Mouse (Mus musculus) midbrain, embryonic 16.5 days (tissue): ENCODE measurements around the gene Magi2. TPM values are rescaled to one million over a fixed set of nuclear protein-coding genes. Genes with fewer than 3 reads are reported as not detected.
A peak's percentile ranks its signal among the peaks of the same experiment; 100 is the strongest.

Experiments used
- ATAC-seq: fragments of 200-750 bp; cut with Nextera tagmentation; 2 replicates; pipeline ENCODE4 v1.8.0; 2017; ENCODE audit warnings: moderate TSS enrichment
- H3K27ac ChIP-seq: fragments of 300-500 bp; sonication (generic); 2 replicates; pipeline ENCODE4 v1.5.1; 2014; ENCODE audit warnings: mild to moderate bottlenecking, low read length, mixed read lengths
- H3K27me3 ChIP-seq: fragments of 300-500 bp; sonication (generic); 2 replicates; pipeline ENCODE4 v1.6.1; 2014; ENCODE audit warnings: low read depth, low read length, mixed read lengths; ENCODE audit not compliant: control insufficient read depth, insufficient read depth
- H3K36me3 ChIP-seq: fragments of 300-500 bp; sonication (generic); 2 replicates; pipeline ENCODE4 v1.6.1; 2014; ENCODE audit warnings: mild to moderate bottlenecking, low read length, moderate library complexity, mixed read lengths; ENCODE audit not compliant: control insufficient read depth, insufficient read depth
- H3K4me1 ChIP-seq: fragments of 300-500 bp; sonication (generic); 2 replicates; pipeline ENCODE4 v1.6.1; 2014; ENCODE audit warnings: mild to moderate bottlenecking, low read length, mixed read lengths; ENCODE audit not compliant: control insufficient read depth, insufficient read depth
- H3K4me2 ChIP-seq: fragments of 300-500 bp; sonication (generic); 2 replicates; pipeline ENCODE4 v1.6.1; 2014; ENCODE audit warnings: mild to moderate bottlenecking, low read length, mixed read lengths
- H3K4me3 ChIP-seq: fragments of 300-500 bp; sonication (generic); 2 replicates; pipeline ENCODE4 v1.5.1; 2014; ENCODE audit warnings: low read depth, mild to moderate bottlenecking, low read length, moderate library complexity, mixed read lengths
- H3K9ac ChIP-seq: fragments of 300-500 bp; sonication (generic); 2 replicates; pipeline ENCODE4 v1.6.1; 2014; ENCODE audit warnings: low read depth, low read length, mixed read lengths
- H3K9me3 ChIP-seq: fragments of 300-500 bp; sonication (generic); replicated peaks from 2 replicates; pipeline ENCODE4 v1.6.1; 2014; ENCODE audit warnings: mild to moderate bottlenecking, low read length, mixed read lengths; ENCODE audit not compliant: control insufficient read depth, poor library complexity, severe bottlenecking
- WGBS: fragments of 180-500 bp; shearing (Covaris S2); extraction: QIAGEN DNeasy Blood & Tissue Kit; methylation state at CpG from one replicate; pipeline ENCODE4 v1.1.7; 2014; 5-methylcytosine and 5-hydroxymethylcytosine counted together
- polyA plus RNA-seq: library from polyadenylated mRNA; unstranded; fragments of >200 nt; fragmentation: Nextera tagmentation; extraction: Ambion mirVana; gene quantifications from 2 replicates; pipeline ENCODE4 v1.2.1, GENCODE M21; 2015

Magi2 gene
- polyA plus RNA-seq, 1 experiment from 2014 or later = 33.0 TPM

DNA sequence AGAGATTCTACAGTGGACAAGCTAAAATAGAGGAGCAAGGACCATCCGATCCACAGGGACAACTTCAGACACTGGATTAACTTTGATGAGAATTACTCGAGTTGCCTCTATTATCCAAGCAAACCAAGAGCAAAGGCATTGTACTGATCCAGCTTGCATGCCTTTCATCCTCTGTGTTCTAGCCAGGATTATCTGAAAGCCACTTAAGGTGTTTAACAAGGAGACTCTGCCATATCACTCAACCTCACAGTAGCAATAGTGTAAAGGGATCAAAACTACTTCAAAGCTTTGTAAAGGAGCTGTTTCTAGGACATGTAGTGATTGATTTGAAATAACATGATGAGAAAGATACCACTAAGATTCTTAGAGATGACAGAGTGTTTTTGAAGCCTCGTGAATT is 819.8 kb downstream of the Magi2 start:
- 0 out of 2 replicates have a peak, but pooled peaks have one; percentile 67 for ATAC-seq
- no peaks in the 10 kb centered on the region for H3K27me3 ChIP-seq
- peaks cover 6% of the 10 kb centered on the region; the same call in 1 of the 2 replicates for H3K4me1 ChIP-seq
- no peak overlapping the region for H3K4me2 ChIP-seq
- WGBS = 18% methylated on average over 3 of the region's 3 CpGs
- H3K4me3 ChIP-seq = no peak overlapping the region
- H3K36me3 ChIP-seq = no peaks in the 10 kb centered on the region
- no peak overlapping the region for H3K9ac ChIP-seq
- H3K27ac ChIP-seq = no peak overlapping the region
- no peaks in the 10 kb centered on the region for H3K9me3 ChIP-seq

DNA sequence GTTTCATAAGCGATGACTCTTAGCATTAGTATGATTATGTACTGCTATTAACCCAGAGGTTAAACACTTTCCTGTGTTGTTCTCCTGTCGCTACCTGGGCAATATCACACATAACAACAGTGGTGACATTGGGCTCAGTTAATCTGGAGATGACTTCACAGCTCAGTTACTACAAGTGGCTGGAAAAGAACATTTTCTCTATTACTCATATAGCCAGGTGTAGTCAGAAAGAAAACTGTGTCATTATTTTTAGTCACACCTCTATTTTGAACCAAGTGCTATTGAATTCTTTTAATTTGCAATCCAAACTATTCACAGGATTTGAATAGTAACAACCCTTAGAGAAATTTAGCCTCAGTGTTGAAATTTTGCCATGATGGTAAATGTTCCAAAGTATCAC is 821.5 kb downstream of the Magi2 start:
- WGBS = 93% methylated on average over 2 of the region's 2 CpGs
- no peak overlapping the region for H3K9ac ChIP-seq
- no peak for ATAC-seq
- H3K9me3 ChIP-seq = no peaks in the 10 kb centered on the region
- H3K4me3 ChIP-seq = no peak overlapping the region
- H3K27ac ChIP-seq = no peak overlapping the region
- H3K36me3 ChIP-seq = no peaks in the 10 kb centered on the region
- no peaks in the 10 kb centered on the region for H3K27me3 ChIP-seq
- H3K4me2 ChIP-seq = no peak overlapping the region
- peaks cover 6% of the 10 kb centered on the region; the same call in 1 of the 2 replicates for H3K4me1 ChIP-seq

DNA sequence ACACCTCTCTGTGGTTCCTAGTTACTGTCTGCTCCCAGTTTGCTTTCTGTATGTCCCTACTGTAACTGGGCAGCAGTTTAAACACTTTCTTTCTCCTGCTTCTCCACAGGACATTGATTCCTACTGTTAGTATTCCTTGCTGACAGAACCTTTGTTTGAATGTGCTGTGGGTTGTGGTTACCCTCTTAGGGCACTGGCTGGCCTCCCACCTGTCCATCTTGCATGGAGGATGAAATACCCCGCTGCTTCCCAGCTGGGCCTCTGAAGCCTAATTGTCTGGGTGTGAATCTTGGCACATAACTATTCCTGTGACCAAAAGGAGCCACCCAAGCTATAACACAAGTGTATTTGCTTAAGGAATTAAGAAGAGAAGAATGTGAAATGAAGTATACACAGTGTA is 823.4 kb downstream of the Magi2 start:
- H3K9me3 ChIP-seq = no peaks in the 10 kb centered on the region
- ATAC-seq = no peak; the same call in 1 of the 2 replicates
- 27% methylated on average over 1 of the region's 1 CpGs for WGBS
- no peaks in the 10 kb centered on the region for H3K36me3 ChIP-seq
- no peak overlapping the region for H3K27ac ChIP-seq
- H3K4me1 ChIP-seq = peaks cover 6% of the 10 kb centered on the region; the same call in 1 of the 2 replicates
- no peak overlapping the region for H3K9ac ChIP-seq
- H3K4me3 ChIP-seq = no peak overlapping the region
- H3K27me3 ChIP-seq = no peaks in the 10 kb centered on the region
- no peak overlapping the region for H3K4me2 ChIP-seq

GRCm38 (mm10) chr5:20055000-20055399 is 828.2 kb downstream of the Magi2 start:
- Histone ChIP-seq H3K4me1 (peaks cover 6% of the 10 kb centered on the region), H3K4me3 (no peak overlapping the region), H3K4me2 (no peak overlapping the region), H3K9me3 (no peaks in the 10 kb centered on the region), H3K36me3 (no peaks in the 10 kb centered on the region), H3K9ac (no peak overlapping the region), H3K27ac (no peak overlapping the region), H3K27me3 (no peaks in the 10 kb centered on the region)
- no peak for ATAC-seq
- 95% methylated on average over 1 of the region's 1 CpGs for WGBS

GRCm38 (mm10) chr5:20056074-20056842 is 829.4 kb downstream of the Magi2 start:
- Histone ChIP-seq H3K27me3 (no peaks in the 10 kb centered on the region), H3K4me3 (no peak overlapping the region), H3K4me1 (peaks cover 3% of the 10 kb centered on the region), H3K4me2 (no peak overlapping the region), H3K9ac (no peak overlapping the region), H3K9me3 (no peaks in the 10 kb centered on the region), H3K27ac (no peak overlapping the region), H3K36me3 (no peaks in the 10 kb centered on the region)
- WGBS = 45% methylated on average over 5 of the region's 5 CpGs
- peak; percentile 21; the same call in 1 of the 2 replicates for ATAC-seq

DNA sequence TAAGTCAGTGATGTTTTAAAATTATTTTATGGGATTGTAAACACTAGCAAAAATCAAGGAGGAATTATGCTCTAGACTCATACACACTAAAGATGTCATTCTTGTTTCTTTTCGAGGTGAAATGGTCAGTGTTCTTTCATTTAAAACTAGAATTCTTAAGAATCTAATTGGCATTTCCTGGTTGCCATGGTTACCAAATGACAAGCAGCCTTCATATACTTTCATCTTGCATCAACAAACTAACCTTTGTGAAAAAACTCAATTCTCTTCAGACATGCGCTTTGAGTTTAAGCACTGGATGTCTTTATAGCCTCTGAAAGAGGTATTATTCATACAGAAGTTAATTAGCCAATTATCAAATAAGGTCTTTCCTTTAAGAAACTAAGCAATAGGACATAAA is 830.0 kb downstream of the Magi2 start:
- H3K9ac ChIP-seq = no peak overlapping the region
- H3K4me2 ChIP-seq = no peak overlapping the region
- H3K27ac ChIP-seq = no peak overlapping the region
- no peaks in the 10 kb centered on the region for H3K27me3 ChIP-seq
- H3K4me3 ChIP-seq = no peak overlapping the region
- no peaks in the 10 kb centered on the region for H3K9me3 ChIP-seq
- no peak for ATAC-seq
- H3K4me1 ChIP-seq = peaks cover 3% of the 10 kb centered on the region
- 39% methylated on average over 2 of the region's 2 CpGs for WGBS
- H3K36me3 ChIP-seq = no peaks in the 10 kb centered on the region

DNA sequence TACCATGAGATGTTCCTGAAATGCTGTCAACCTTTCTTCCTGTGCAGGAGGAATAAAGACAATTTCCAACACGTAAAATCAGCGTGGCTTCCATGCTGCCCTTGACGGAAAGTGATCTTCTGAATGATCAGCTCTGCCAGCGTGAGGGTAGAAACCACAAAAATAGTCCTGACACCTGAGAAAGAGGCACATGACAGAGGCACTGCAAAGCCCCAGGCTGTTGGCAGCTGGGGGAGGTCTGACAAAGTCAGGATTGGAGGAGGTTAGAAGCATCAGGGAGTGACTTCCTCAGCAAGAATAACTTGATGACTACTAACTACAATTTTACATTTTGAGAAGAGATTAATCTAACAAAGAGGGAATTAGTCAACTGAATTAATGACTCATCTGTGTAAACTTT is 835.2 kb downstream of the Magi2 start:
- no peak overlapping the region for H3K4me2 ChIP-seq
- 77% methylated on average over 4 of the region's 4 CpGs for WGBS
- H3K27ac ChIP-seq = no peak overlapping the region
- no peaks in the 10 kb centered on the region for H3K4me1 ChIP-seq
- H3K4me3 ChIP-seq = no peak overlapping the region
- H3K36me3 ChIP-seq = no peaks in the 10 kb centered on the region
- no peak overlapping the region for H3K9ac ChIP-seq
- no peaks in the 10 kb centered on the region for H3K9me3 ChIP-seq
- no peak for ATAC-seq
- no peaks in the 10 kb centered on the region for H3K27me3 ChIP-seq

GRCm38 (mm10) chr5:20065081-20065480 is 838.2 kb downstream of the Magi2 start:
- no peak overlapping the region for H3K9ac ChIP-seq
- no peak overlapping the region for H3K4me2 ChIP-seq
- no peaks in the 10 kb centered on the region for H3K9me3 ChIP-seq
- WGBS = 83% methylated on average over 1 of the region's 1 CpGs
- H3K36me3 ChIP-seq = no peaks in the 10 kb centered on the region
- no peaks in the 10 kb centered on the region for H3K27me3 ChIP-seq
- H3K27ac ChIP-seq = no peak overlapping the region
- no peak overlapping the region for H3K4me3 ChIP-seq
- ATAC-seq = no peak
- peaks cover 5% of the 10 kb centered on the region for H3K4me1 ChIP-seq

- no peak overlapping the region for H3K4me2 ChIP-seq
- no peak overlapping the region for H3K4me3 ChIP-seq
- ATAC-seq = no peak
- WGBS = 13% methylated on average over 1 of the region's 1 CpGs
- H3K27ac ChIP-seq = no peak overlapping the region
- no peaks in the 10 kb centered on the region for H3K27me3 ChIP-seq
- no peak overlapping the region for H3K9ac ChIP-seq
- H3K9me3 ChIP-seq = no peaks in the 10 kb centered on the region
- H3K36me3 ChIP-seq = no peaks in the 10 kb centered on the region
- H3K4me1 ChIP-seq = peaks cover 5% of the 10 kb centered on the region
Measured at GRCm38 (mm10) chr5:20068496-20068895, 841.7 kb downstream of the Magi2 start.
